In genomic region chr13:63815931-63816330, GRCm38 (mm10) we compare ENCODE assay signal across 8 mouse cellular contexts. TPM values are rescaled to one million over a fixed set of nuclear protein-coding genes. Genes with fewer than 3 reads are reported as not detected.
DNase-seq lines count a peak whose midpoint lies in the region; ATAC-seq lines count a peak whose summit lies in the region.

No protein-coding gene starts in this region.

- H3K4me3 ChIP-seq in heart, embryonic 15.5 days: peak overlapping the region; percentile 90
- peak overlapping the region; percentile 89 for H3K4me3 ChIP-seq in forebrain, embryonic 15.5 days
- H3K4me3 ChIP-seq in midbrain, embryonic 10.5 days: peak overlapping the region; percentile 71

- H3K9ac ChIP-seq in heart, embryonic 15.5 days: peak overlapping the region; percentile 88
- peak overlapping the region; percentile 82 for H3K9ac ChIP-seq in forebrain, embryonic 15.5 days (replicated peaks)

- no peaks in the 10 kb centered on the region for H3K36me3 ChIP-seq in heart, embryonic 15.5 days
- H3K36me3 ChIP-seq in forebrain, embryonic 15.5 days: no peaks in the 10 kb centered on the region
- H3K36me3 ChIP-seq in midbrain, embryonic 10.5 days: no peaks in the 10 kb centered on the region; the same call in 1 of the 2 replicates

- peaks cover 11% of the 10 kb centered on the region for H3K4me1 ChIP-seq in heart, embryonic 15.5 days (replicated peaks)
- peaks cover 19% of the 10 kb centered on the region for H3K4me1 ChIP-seq in forebrain, embryonic 15.5 days
- peaks cover 30% of the 10 kb centered on the region for H3K4me1 ChIP-seq in midbrain, embryonic 10.5 days

- H3K4me2 ChIP-seq in heart, embryonic 15.5 days: peak overlapping the region; percentile 89
- peak overlapping the region; percentile 79 for H3K4me2 ChIP-seq in forebrain, embryonic 15.5 days (replicated peaks)

- ATAC-seq in heart, embryonic 15.5 days (replicated peaks; ENCODE audit: insufficient number of reproducible peaks, insufficient read depth, low FRiP score, low read depth): no peak
- no peak for ATAC-seq in forebrain, embryonic 15.5 days (replicated peaks)

- H3K9me3 ChIP-seq in heart, embryonic 15.5 days (replicated peaks): no peaks in the 10 kb centered on the region
- H3K9me3 ChIP-seq in forebrain, embryonic 15.5 days: no peaks in the 10 kb centered on the region
- H3K9me3 ChIP-seq in midbrain, embryonic 10.5 days (replicated peaks): no peaks in the 10 kb centered on the region

- H3K27me3 ChIP-seq in heart, embryonic 15.5 days: no peaks in the 10 kb centered on the region
- no peaks in the 10 kb centered on the region for H3K27me3 ChIP-seq in forebrain, embryonic 15.5 days
- no peaks in the 10 kb centered on the region for H3K27me3 ChIP-seq in midbrain, embryonic 10.5 days (ENCODE audit: low read depth, poor library complexity, severe bottlenecking)

- H3K27ac ChIP-seq in heart, embryonic 15.5 days: no peak overlapping the region
- no peak overlapping the region for H3K27ac ChIP-seq in forebrain, embryonic 15.5 days (replicated peaks)
- H3K27ac ChIP-seq in midbrain, embryonic 10.5 days (replicated peaks): peak overlapping the region; percentile 98

- no peak for DNase-seq in heart, adult 11 months
- DNase-seq in MEL-GATA-1-ER (ENCODE audit: extremely low read depth, low read depth): peak; percentile 17
- no peak for DNase-seq in midbrain, embryonic 10.5 days (ENCODE audit: low spot score)
- no peak for DNase-seq in thymus, postnatal 4 days
- no peak for DNase-seq in urinary bladder, postnatal 14 days (ENCODE audit: low spot score)
- no peak for DNase-seq in urinary bladder, adult 18-20 months (ENCODE audit: low spot score in 2 of 2)

RNA-seq across cellular contexts. Expression of gene Ercc6l2, which starts 0.9 kb away (rescaled TPM):
- 11.8 and 14.2 TPM in 2 replicates for polyA plus RNA-seq in heart, embryonic 15.5 days (2015; fragmentation: Nextera tagmentation; extraction: Ambion mirVana)
- 15.0 and 17.0 TPM in 2 replicates for polyA plus RNA-seq in forebrain, embryonic 15.5 days (2015; fragmentation: Nextera tagmentation; extraction: Ambion mirVana)
- polyA plus RNA-seq in midbrain, embryonic 10.5 days (2016; fragmentation: Nextera tagmentation; extraction: Ambion mirVana): 21.6 and 23.0 TPM in 2 replicates
